Mouse (Mus musculus) ES-CJ7 (cell line): ENCODE measurements at regions not wholly inside any gene's neighbourhood (a gene's known extent, or its start where the extent isn't known, plus 50 kb on each side); places are given as distances from the start of the nearest gene placed in this dataset.

Source experiments
- DNase-seq: peaks from one replicate; pipeline ENCODE4 v3.0.0; 2011; ENCODE audit warnings: low read depth, low spot score

DNA sequence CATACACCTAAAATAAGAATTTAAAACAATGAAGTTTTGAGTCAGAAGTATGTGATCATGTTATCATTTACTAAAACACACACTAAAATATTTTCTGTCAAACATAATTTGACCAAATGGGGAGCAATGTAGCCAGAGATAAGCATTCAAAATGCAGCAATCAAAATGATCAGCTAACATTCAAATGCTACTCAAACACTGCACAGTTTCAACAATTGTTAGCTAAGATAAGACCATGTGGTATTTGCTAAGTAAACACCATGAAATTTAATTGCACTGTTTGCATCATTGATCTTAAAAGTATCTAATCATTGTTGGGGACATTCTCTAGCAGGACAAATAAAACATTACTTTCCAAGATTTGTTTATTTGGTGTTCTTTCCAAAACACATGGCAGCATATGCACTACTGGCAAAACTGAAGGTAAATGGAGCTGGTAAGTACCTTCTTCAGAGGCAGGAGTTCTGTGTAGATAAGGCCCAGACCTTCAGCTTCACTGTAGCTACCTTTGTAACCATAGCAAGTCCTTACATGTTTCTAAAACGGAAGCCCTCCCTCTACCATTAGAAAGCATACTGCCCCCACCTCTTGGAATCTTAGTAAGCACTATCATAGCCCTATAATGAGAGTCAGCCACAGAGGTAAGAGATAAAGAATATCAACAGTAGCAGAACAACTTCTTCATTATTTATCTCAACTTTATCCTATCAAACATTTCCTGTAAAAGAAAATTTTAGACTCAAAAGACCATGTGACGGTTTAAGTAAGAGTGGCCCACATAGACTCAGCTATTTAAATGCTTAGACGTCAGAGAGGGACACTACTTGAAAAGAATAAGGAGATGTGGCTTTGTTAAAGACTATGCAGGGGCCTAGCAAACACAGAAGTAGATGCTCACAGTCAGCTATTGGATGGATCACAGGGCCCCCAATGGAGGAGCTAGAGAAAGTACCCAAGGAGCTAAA lies 116.3 kb upstream of the Irak1bp1 start:
- DNase-seq, result no peak

DNA sequence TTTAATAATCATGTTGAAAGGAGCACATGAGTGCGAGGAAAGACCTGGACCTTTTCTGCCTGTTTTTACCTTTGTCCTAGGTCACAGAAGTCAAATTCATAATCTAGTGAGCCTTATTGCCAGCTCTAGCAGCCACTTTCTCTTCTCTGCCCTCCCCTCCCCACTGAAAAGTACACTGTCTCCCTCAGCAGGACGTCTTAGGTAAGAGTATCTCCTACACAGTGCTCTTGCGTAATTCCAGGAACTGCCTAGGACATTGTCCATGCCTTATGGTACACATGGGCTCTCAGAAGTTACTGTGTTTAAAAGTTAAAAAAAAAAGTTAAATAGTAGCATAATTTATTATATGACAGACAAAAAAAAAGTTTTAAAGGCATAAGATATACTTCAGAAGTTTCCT lies 100.7 kb upstream of the Irak1bp1 start:
- DNase-seq, result no peak

DNA sequence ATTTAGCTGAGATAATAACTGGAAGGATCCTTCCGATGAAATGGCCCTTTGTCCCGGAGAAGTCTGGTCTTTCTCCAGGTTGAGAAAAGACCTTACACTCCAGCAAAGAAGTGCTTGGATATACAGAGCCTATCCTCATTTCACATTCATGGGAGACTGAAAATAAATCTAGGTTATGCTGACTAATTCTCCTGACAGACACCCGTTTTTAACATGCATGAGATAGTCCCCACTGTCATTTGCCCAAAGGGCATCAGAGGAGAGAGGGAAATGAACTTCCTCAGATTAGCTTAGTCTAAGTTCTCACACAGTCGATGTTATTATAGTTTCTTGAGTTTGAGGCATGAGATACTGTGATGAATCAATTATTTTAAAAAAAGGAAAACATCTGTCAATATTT lies 99.7 kb upstream of the Irak1bp1 start:
- no peak for DNase-seq

DNA sequence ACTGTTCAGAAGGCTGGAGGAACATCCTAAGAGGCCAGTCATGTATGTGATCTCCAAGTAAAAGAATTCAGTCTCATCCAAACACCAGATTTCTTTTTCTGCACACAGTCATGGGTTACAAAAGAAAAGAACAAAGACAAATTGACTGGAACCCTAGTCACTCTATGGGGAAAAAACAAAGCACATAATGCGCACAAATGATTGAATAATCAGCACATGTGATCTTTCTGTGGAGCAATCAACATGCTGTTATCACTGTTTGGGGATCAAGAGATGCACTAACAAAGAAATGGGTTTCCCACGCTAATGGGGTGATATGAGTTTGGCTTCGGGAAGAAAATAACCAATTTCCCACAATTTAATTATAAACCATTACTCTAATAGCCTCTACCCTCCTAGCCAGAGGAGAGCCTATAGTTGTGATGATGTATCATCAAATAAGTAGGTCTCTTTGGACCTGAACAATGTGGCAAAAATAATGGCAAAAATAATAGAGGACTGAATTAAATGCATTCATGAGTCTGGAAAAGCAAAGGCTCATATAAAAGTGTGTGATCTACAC lies 96.2 kb upstream of the Irak1bp1 start:
- DNase-seq, result no peak

DNA sequence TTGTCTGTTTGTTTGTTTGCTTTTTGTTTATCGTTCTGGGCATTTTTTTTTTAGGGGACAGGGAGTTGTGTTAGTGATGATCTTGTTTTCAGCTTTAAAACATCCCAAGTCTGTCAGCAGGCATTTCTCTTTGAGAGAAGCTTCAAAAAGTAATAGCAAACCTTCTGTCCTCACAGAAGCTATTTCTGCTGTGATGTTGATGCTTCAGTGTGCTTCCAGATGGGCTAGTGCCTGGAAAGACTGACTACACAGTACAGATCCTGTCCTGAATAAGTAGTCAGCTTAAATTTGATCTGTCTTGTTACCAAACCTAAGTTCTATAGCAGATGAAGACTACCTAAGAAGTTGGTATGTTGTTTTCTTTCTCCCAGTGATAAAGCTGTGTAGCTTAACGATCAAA lies 94.4 kb upstream of the Irak1bp1 start:
- no peak for DNase-seq

DNA sequence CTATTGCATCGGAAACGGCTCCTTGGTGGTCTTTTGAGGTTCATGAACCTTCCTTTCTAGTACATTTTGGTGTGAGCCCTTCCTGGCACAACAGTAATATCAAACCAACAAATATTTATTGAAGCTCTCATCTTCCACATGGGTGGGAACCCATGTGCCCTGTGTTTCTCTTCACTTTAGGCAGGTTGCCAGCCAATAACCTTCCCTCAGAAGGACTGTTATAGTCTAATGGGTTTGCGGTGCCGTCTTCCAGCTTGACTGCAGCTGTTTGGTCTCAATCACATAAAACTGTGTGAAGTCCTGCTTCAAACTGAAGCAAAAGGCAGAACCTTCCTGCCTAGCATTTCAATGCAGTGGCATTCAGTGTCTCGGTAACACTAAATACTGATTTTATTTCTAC lies 69.4 kb upstream of the Irak1bp1 start:
- DNase-seq, result no peak

DNA sequence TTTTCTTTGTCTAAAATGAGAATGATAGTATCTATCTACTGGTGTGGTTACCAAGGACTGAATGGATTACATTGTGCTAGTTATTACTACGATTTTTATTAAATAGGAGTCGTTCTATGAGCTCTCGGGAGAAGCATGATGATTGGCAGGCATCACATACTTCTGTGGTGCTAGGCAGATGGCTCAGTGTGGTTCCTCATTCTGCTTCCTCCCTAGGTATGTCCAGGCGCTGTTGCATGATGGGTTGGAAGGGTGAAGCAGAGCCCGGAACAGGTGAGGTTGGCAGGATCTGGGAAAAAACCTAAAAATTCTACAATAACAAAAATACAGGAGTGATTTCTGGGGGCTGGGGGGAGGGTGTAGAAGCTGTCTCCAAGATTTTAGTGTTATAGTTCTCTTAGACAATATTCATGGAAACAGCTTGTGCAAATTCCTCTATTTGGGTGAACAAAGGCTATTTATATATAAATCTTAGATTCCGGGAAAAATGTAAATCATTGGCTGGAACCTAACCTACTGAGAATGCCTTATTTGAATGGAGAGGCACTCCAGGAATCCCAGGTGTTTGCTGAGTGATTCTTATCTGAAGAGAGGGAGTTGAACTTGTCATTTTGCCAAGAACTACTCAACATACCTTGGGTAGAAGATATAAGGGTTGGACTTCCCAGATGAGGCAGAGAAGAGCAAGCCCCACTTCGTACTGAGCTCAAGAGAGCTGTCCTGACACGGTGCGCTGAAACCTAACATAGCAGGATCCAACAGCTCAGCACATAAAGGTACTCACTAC lies 68.5 kb upstream of the Irak1bp1 start:
- no peak for DNase-seq

DNA sequence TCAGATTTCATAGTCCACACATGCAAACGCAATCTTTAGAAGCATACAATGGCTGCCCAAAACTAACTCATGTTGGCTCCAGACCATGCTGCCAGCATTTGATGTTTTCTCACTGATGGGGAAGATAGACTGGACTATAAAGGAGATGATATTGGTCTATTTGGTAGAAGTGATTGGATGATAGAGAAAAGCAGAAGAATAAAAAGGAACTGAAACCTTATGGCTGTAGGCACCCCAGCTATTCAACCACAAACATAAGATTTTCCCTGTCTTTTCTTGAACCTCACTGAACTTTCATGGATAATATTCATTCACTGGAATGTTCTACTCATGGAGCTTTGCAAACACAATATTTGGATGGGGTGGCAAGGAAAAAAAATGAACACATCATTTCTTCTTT lies 65.7 kb upstream of the Irak1bp1 start:
- DNase-seq, result no peak
